Mouse (Mus musculus) erythroid progenitor cell, adult 5-6 weeks (primary cell): ENCODE data around the gene Pde4a. TPM values are rescaled to one million over a fixed set of nuclear protein-coding genes. Genes with fewer than 3 reads are reported as not detected.

ENCODE experiments used
- ATAC-seq: replicated peaks from 2 replicates; pipeline ENCODE4 v1.8.0; 2016; ENCODE audit warnings: moderate number of reproducible peaks, mild to moderate bottlenecking, moderate TSS enrichment, inconsistent platforms; ENCODE audit not compliant: poor library complexity, low FRiP score, severe bottlenecking
- total RNA-seq, 2 experiments: library from RNA; stranded (forward) in 1 of 2; stranded (reverse) in 1 of 2; fragments of 150-400 nt in 1 of 2; fragments of 186-747, 209-891 nt in 1 of 2; gene quantifications; 2 replicates each; pipeline versions ENCODE4 v1.2.3 to v1.2.4; 2015 to 2017; ENCODE audit warnings: low replicate concordance in 2 of 2

Pde4a gene
- total RNA-seq (2015; ENCODE audit: low replicate concordance) (4.6 TPM in 1 of 2 replicates, not detected in the other), total RNA-seq (2017; ENCODE audit: low replicate concordance) (0.15 and 0.39 TPM in 2 replicates)

DNA sequence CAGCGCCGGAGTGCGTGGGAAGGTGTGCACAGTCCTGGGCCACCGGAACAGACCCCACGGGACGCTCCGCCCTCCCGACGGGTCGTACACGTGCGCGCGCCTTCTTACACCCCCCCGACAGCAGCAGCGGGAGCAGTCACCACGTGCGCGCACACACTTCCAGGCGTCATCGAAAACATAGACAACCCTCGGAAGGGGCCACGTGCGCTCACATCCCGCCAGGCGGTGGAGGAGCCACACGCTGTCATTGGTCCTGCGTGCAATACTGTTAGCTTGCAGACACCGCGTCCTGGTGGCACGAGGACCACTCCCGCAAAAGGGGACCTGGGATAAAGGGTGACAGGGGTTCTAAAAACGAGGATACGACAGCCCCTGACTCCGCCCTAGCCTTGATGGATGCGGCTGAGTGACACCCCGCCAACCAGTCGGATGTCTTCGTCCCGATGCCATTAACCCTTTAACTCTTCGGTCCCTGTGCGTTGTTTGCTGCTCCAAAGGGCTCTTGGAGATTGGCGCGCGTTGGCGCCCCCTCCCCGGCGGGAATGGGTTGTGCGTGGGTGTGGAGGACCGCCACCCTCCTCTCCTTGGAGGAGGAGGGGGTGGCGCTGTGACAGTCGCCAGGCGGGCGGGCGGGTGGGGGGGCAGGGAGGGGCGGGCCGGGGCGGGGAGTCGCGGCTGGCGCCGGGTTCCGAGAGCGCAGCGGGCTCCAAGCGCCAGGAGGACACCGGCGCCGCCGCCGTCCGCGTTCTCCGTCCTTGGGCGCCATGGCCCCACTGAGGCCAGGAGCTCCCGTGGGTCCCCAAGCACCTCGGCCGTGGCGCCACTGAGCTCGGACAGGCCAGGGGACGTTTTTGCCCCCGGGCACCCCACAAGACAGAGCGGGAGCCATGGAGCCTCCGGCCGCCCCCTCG lies at the start of gene Pde4a:
Gene Pde4a (plus strand): TSS at position 674 of the 911 bp plus-strand sequence.
- ATAC-seq = no peak

DNA sequence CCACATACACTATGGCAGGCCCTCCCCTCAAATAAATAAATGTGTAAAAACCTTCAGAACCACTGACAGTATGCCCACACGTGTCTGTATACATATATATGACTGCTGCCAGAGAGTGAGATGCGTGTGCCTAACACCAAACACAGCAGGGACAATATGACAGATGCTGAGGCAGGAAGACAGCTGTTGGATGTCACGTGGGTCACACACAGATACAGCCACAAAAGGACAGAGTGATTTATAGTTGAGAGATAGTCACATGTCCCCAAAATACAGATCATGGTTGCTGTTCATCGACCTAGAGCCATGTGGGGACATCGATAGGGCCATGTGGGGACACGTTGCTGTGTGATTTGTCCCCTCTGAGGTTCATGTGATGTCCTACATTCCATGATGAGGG lies 48.4 kb upstream of the Pde4a start:
- ATAC-seq = no peak

DNA sequence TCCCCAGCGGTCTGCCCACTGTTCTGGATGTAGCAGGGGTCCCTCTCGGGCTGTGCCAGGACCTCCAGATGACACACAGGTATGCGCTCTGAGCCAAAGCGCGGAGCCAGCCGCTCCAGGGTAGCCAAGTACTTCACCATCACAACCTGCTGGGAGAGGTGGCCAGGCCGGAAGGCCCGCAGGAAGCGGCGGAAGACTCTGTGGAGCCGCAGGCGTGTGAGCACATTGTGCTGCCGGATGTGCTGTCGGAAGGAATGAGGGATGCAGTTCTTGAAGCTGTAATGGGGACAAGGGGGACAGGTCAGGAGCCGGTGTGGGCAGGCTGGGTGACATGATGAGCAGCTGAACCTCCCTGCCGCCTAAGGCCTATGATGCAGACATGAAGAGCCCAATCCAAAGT lies 44.0 kb upstream of the Pde4a start:
- ATAC-seq = no peak

DNA sequence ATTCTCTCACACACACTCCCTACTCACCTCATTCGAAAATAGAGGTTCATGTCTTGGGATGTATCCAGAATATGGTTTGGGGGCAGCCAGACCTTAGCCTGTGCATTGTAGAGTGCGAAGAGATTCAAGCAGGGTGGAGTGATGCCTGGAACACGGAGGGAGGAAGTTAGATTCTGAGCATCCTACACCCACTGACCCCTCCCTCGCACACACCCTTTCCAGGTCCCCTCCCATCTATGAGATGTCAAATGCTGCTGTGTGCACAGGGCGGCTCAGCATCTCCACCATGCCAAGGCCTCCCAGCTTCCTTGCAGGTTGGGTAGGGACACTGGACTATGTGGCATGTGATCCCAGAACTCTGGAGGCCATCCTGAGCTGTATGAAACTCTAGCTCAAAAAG lies 40.7 kb upstream of the Pde4a start:
- ATAC-seq = no peak

DNA sequence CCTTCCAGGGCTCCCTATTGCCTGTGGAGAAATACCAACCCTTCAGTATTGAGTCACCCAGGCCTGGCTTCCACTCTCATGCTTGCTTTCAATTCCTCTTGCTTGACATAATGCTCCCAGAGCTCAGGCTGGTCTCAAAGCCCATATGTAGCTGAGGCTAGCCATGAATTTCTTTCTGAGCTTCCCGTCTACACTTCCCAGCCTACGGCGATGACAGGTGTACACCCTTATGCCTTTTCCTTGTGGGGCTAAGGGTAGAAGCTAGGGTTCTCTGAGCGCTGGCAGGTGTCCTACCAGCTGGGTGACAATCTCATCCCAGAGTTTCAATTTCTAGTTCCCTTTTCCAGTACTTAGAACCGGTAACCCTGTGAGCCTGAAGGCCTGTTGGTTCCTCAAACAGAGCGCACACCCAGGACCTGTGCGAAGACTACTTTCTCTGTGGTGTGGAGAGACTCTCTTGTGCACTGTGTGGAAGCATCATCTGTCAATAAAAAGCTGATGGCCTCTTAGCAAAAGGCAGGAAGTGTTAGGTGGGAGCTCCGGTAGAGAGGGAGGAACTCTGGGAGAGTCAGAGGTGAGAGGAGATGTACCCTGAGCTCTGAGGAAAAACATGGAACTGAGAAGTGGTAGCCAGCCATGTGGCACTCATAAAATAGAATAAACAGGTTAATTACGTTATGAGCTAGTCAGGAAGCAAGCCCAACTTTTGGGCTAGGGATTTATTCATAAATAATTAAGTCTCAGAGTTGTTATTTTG lies 39.8 kb upstream of the Pde4a start:
- no peak for ATAC-seq

DNA sequence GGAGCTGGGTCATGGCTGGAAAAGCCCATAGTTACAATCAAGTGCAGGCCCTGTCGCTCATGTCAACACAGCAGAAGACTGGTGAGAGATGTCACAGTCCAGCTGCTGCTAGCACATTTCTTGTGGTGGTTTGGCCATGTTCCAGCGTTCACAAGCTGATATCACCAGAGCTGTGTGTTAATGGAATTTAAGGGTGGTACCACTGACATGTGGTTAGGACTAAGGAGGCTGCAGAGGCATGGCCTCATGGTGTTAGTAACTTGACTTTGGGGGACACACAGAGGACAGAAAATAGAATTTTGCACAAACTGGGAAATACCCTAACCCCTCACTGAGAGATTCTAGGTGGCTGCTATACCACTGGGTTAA lies 39.3 kb upstream of the Pde4a start:
- ATAC-seq = peak; percentile 26; the same call in 1 of the 2 replicates

DNA sequence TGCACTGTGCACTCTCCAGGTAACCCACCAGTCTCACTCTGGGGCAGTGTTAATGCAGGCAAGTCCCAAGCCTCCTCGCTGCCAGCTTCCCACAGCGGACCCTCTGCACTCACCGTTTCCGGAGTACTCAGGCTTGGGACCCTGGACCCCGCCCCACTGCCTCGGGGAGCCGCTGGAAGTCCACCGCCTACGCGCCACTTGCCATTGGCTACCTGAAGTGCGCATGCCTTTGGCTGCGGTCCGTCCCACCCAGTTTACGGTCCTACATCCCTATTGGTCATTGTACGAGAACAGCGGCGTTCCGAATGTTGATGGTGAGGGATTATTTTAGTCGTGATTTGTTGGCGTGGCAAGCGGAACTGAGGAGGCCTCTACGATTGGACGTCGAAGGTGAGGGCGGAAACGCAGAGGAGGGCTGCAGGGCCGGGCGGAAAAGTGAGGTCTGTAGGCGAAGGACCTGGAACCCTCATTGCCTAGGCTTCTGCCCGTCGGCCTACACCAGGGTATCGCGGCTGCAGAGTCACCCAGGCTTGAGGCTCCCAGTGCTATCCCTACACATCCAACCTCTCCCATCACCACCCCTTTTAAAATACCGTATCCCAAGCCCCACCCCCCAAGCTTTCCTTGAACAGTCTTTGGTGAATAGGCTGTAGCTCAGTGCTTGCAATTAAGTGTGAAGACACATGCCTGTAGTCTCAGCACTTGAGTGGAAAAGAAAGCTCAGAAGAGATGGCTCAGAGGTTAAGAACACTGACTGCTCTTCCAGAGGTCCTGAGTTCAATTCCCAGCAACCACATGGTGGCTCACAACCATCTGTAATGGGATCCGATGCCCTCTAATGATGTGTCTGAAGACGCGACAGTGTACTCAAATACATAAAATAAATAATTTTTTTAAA lies 34.2 kb upstream of the Pde4a start, which contains the start of gene Tyk2:
Gene Tyk2 (minus strand): TSS at position 185 of the 898 bp plus-strand sequence.
- ATAC-seq = peak; percentile 95

DNA sequence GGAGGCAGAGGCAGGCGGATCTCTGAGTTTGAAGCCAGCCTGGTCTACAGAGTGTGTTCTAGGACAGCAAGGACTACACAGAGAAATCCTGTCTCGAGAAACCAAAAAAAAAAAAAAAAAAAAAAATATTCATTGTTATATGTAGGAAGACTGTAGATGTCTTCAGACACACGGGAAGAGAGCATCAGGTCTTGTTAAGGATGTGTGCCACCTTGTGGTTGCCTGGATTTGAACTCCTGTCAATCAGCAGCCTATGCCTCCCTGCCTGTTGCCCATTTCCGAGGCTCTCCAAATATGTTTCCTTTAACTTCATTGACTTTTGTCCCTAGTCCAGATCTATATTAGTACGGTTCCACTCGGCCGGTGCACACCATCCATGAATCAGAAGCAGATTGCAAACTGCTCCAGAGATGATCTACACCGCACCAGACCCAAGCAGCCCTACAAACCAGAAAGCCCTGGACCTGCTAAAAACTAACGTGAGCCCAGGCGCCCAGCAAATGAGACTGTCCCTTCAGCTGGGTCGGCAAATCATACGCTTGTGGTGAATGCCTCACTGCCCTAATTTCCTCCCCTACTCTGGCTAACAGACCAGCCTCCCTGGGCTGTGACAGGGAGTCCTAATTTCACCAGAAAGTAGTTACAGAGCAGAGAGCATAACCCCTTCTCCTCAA lies 33.3 kb upstream of the Pde4a start:
- no peak for ATAC-seq

DNA sequence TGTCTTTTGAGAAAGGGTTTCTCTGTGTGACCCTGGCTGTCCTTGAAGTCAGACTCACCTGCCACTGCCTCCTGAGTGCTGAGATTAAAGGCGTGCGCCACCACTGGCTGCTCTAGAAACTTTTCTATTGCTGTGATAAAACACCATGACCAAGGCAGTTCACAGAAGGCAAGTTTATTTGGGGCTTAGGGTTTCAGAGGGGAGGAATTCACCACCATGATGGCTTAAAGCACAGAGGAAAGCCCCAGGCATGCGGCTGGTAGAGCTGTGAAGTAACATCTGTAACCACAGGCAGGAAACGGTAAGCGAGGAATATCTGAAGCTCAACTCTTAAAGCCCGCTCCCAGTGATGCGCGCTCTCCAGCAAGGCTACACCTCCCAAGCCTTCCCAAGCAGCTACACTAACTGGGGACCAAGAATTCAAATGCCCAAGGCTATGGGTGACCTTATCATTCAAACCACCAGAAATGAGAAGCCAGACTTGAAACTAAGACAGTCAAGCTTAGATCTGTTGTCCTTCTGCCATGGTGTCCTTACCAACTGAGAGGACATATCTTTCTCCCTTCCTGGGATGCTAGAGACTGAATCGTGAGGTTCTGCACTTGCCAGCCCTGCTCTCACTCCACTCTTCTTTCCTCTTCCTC lies 32.3 kb upstream of the Pde4a start:
- ATAC-seq = no peak

DNA sequence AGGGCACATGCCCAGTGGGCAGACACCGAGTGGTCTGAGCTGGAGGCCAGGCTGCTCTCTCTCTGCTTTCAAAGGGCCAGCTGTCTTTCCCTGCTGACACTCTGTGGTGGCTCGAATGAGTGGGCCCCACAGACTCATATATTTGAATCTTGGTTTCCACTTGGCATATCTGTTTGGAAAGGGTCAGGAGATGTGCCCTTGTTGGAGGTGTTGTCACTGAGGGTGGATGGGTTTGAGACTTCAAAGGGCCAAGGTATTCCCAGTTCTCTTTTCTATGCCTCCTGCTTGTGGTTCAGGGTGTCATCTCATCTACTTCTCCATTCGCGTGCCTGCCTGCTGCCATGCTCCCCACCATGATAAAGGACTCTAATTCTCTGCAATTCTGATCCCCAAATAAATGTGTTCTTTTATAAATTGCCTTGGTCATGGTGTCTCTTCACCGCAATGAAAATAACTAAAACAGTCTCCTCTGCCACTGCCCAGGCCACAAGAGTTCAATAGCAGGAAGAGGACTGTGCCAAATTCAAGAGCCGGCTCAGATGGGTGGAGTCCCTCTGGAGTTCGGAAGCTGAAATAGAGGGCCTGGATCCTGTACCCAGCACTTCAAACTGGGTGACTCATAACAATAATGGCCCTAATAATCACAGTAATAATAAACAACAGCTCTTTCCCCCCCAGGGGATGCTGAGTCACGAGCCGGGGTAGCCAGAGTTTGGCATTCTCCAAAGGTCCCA lies 30.8 kb upstream of the Pde4a start:
- no peak for ATAC-seq

DNA sequence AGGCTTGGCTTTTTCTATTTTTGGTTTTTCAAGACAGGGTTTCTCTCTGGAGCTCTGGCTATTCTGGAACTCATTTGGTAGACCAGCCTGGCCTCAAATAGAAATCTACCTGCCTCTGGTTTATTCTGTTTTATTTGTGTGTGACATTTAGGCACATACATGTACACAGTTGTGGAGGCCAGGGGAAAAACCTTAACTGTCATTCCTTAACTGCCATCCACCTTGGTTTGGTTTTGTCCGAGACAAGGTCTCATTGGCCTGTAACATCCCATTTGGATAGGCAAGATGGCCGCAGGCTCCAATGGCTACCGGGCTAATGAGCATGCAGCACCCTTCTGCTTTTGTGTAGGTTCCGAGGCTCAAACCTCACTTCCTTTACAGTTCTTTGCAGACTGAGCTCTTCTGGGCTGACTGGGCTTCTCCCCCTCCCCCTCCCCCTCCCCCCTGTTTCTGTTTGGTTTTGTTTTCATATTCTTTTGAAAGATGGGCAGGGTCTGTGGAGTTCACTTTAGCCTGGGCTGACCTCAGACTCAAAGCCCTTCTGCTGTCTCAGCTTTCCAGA lies 30.1 kb upstream of the Pde4a start:
- no peak for ATAC-seq

DNA sequence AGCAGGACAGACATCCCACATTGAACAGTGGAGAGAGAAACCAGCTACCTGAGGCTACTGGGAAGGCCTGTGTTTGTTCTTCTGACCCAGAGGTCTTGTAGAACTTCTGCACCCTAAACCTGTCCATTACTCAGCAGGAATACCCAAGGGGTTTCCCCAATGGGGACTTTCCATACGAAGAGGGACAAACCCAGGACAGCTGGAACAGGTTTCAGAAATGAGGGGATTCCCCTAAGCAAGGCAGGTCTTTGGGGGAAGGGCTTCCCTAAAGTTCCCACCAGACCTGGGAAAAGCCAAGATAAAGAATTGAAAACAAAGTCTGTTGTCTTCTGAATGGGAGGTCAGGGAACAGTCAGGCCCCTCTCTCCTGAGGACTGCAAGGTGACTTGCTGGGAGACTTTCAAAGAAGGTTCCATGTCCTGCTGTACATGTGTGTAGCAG lies 29.6 kb upstream of the Pde4a start:
- no peak for ATAC-seq

DNA sequence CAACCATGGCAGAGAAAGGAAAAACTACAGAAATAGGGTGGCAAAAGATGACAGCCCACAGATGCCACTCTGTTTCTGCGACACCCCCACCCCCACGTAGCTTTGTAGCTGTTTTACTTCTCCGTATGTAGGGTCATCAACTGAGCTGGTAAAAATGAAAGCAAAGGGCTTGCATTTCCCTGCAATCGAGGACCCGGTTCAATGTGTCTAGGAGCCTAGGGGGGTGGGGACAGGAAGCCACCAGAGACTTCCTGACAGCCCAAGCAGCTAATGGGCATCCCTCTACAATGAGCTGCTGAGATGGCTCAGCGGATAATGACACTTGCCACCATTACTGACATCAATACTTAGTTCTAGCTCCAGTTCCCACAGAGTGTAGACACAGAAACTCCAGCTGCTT lies 29.1 kb upstream of the Pde4a start:
- ATAC-seq = no peak

DNA sequence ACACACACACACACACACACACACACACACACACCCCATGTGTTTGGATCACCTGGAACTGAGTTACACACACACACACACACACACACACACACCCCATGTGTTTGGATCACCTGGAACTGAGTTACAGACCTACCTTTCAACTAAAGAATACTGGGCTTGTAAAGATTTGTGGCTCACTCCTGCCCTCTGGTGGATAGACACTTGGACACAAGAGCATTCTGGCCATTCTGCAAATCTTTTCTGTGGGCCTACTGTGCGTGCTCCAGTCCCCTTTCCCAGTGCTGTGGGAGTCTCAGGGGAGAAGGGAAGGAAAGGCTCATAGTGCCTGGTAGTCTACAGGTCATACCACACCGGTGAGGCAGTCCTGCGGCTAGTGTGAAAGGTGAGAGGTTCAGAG lies 28.3 kb upstream of the Pde4a start:
- peak; percentile 68 for ATAC-seq

DNA sequence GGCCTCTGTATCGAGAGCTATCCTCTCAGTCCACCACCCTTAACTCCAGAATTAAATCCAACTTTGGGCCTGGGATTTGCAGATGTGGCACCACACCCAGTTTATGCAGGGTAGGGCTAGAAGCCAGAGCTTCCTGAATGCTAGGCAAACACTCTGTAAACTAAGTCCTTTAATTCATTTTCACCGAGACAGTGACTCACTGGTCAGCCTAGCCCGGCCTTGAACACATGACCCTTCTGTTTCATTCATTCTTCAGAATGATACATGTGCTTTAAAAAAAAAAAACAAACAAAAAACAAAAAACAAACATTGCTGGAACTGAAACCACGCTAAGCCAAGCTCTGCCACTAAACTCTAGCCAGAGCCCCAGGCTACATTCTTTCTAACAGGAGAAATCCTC lies 27.1 kb upstream of the Pde4a start:
- no peak for ATAC-seq

DNA sequence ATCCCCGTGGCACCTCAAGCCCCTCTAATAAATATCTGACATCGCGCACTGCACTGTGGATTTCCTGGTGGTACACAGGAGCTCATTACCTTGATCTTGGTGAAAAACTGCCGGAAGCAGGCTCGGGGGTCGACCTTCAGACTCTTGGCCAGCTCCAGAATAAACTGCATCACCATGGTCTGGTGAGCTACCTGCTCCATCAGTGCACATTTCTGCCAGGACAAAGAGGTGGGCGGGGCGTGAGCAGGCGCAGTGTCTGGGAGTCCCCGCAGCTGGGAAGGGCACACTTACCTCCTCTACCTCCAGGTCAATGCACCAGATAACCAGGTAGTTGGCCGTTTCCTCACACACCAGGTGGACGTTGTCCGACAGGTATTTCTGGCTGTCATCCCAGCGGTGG lies 23.6 kb upstream of the Pde4a start:
- no peak for ATAC-seq

DNA sequence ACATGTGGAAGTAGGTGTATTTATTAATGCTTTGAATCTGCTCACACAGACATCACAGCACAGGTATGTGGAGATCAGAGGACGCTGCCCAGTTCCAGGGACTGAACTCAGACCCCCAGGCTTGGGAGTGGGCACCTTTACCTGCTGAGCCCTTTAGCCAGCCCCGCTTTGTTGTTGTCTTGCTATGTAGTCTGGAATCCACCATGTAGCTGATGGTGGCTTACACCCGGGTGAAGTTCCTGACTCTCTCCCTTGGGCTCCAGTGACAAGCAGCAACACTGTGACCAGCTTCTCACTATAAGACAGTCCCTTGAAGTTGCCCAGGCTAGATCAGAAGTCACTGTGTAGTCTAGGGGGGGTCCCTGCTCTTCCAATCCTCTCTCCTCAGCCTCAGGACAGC lies 21.2 kb upstream of the Pde4a start:
- no peak for ATAC-seq

DNA sequence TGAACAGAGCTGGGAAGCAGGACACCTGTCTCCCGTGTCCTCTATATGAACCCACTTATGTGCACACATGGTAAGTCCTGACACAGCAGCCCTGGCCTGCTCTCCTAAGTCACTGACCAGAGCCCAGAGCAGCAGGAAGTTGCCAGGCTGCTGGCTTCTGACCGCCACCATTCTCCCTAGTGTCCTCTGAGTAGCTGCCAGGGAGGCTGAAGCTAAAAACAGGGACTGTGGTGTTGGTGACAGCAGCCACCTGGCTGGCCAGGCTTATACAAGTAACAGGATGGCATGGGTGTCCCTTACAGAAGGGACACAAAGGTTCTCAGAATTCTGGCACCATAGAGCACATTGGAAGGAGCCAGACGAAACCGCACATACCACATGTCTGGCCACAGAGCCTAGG lies 20.1 kb upstream of the Pde4a start:
- ATAC-seq = no peak
